Mouse (Mus musculus) hindbrain, embryonic 16.5 days (tissue): ENCODE measurements around the gene Pus7. TPM values are rescaled to one million over a fixed set of nuclear protein-coding genes. Genes with fewer than 3 reads are reported as not detected.

Experiments used
- ATAC-seq: fragments of 200-750 bp; cut with Nextera tagmentation; 2 replicates; pipeline ENCODE4 v1.8.0; 2017; ENCODE audit warnings: moderate TSS enrichment, moderate library complexity
- H3K27ac ChIP-seq: fragments of 300-500 bp; sonication (generic); 2 replicates; pipeline ENCODE4 v1.5.1; 2014; ENCODE audit warnings: low read depth, mild to moderate bottlenecking, control low read depth, low read length, moderate library complexity
- H3K27me3 ChIP-seq: fragments of 300-500 bp; sonication (generic); replicated peaks from 2 replicates; pipeline ENCODE4 v1.6.1; 2014; ENCODE audit warnings: low read length; ENCODE audit not compliant: control insufficient read depth, insufficient read depth
- H3K36me3 ChIP-seq: fragments of 300-500 bp; sonication (generic); 2 replicates; pipeline ENCODE4 v1.6.1; 2014; ENCODE audit warnings: mild to moderate bottlenecking, low read length, moderate library complexity, mixed read lengths; ENCODE audit not compliant: control insufficient read depth, insufficient read depth
- H3K4me1 ChIP-seq: fragments of 300-500 bp; sonication (generic); 2 replicates; pipeline ENCODE4 v1.6.1; 2014; ENCODE audit warnings: low read depth, low read length; ENCODE audit not compliant: control insufficient read depth, insufficient read depth
- H3K4me2 ChIP-seq: fragments of 300-500 bp; sonication (generic); 2 replicates; pipeline ENCODE4 v1.6.1; 2014; ENCODE audit warnings: mild to moderate bottlenecking, low read length, control low read depth, moderate library complexity
- H3K4me3 ChIP-seq: fragments of 300-500 bp; sonication (generic); 2 replicates; pipeline ENCODE4 v1.5.1; 2014; ENCODE audit warnings: mild to moderate bottlenecking, low read length, control low read depth, moderate library complexity
- H3K9ac ChIP-seq: fragments of 300-500 bp; sonication (generic); 2 replicates; pipeline ENCODE4 v1.6.1; 2014; ENCODE audit warnings: low read depth, mild to moderate bottlenecking, control low read depth, low read length, moderate library complexity
- H3K9me3 ChIP-seq: fragments of 300-500 bp; sonication (generic); 2 replicates; pipeline ENCODE4 v1.6.1; 2014; ENCODE audit warnings: mild to moderate bottlenecking, low read length, moderate library complexity; ENCODE audit not compliant: control insufficient read depth
- WGBS: fragments of 180-500 bp; shearing (Covaris S2); extraction: QIAGEN DNeasy Blood & Tissue Kit; methylation state at CpG from one replicate; pipeline ENCODE4 v1.1.7; 2014; 5-methylcytosine and 5-hydroxymethylcytosine counted together
- polyA plus RNA-seq: library from polyadenylated mRNA; unstranded; fragments of >200 nt; fragmentation: Nextera tagmentation; extraction: Ambion mirVana; gene quantifications from 2 replicates; pipeline ENCODE4 v1.2.1, GENCODE M21; 2015

Gene Pus7
- polyA plus RNA-seq, 1 experiment from 2014 or later, result 17.2 TPM

DNA sequence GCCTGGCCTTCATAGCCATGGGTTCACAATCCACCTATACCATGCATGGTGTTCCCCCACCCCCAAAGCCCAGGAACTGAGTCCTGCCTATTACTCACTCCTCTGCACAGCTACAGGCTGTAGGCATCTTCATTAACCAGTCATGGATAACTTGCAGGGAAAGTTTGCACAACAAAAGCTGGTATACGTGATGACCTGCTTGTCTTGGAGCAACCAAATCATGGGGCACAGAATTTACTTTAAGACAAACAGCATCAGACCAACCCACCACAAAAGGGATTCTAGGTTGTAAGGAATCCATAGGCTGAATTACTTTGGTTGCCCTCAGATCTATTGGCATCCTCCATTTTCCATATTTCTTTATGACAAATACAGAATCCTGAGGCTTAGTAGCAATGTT is 86.1 kb downstream of the Pus7 start:
- ATAC-seq, result no peak
- WGBS, result 93% methylated on average over 1 of the region's 1 CpGs
- no peak overlapping the region for H3K4me3 ChIP-seq
- H3K4me2 ChIP-seq, result no peak overlapping the region
- no peaks in the 10 kb centered on the region for H3K4me1 ChIP-seq
- H3K36me3 ChIP-seq, result no peaks in the 10 kb centered on the region; the same call in 1 of the 2 replicates
- no peak overlapping the region for H3K27ac ChIP-seq
- H3K27me3 ChIP-seq, result no peaks in the 10 kb centered on the region
- H3K9ac ChIP-seq, result no peak overlapping the region
- H3K9me3 ChIP-seq, result peaks cover 19% of the 10 kb centered on the region

Other genes with a start within 250 kb of the Pus7 start
- 103 and 108 TPM in 2 replicates for gene Srpk2, start 99.1 kb downstream of the Pus7 start, polyA plus RNA-seq
- gene Rint1, start 4.0 kb upstream of the Pus7 start, polyA plus RNA-seq, result 25.7 and 28.1 TPM in 2 replicates
- gene Tomm7, start 60.5 kb upstream of the Pus7 start, polyA plus RNA-seq, result 75.0 and 76.7 TPM in 2 replicates
- 24.0 and 31.0 TPM in 2 replicates for gene Fam126a, start 247.0 kb upstream of the Pus7 start, polyA plus RNA-seq